Mouse (Mus musculus): ENCODE measurements at regions not wholly inside any gene's neighbourhood (a gene's known extent, or its start where the extent isn't known, plus 50 kb on each side); places are given as distances from the start of the nearest gene placed in this dataset.
A peak's percentile ranks its signal among the peaks of the same experiment; 100 is the strongest.
"Not testable (repeated sequence)": the region's sequence is repeated elsewhere in the genome, so short reads cannot be mapped to it uniquely, and the experiment has no call there.

GRCm38 (mm10) chr13:99128979-99129378, 55.6 kb upstream of the Zfp366 start:
- WGBS, result 14% methylated on average over 2 of the region's 2 CpGs

GRCm38 (mm10) chr13:99128284-99128691, 56.3 kb upstream of the Zfp366 start:
- Histone ChIP-seq H3K36me3 (ENCODE audit: insufficient read depth, low read length) (no peaks in the 10 kb centered on the region), H3K4me1 (ENCODE audit: insufficient read depth, low read length) (peaks cover 28% of the 10 kb centered on the region), H3K4me2 (replicated peaks; ENCODE audit: low read depth, low read length) (no peak overlapping the region), H3K9ac (replicated peaks; ENCODE audit: low read length) (no peak overlapping the region), H3K9me3 (ENCODE audit: low read length) (no peaks in the 10 kb centered on the region), H3K27me3 (ENCODE audit: insufficient read depth, low read length) (no peaks in the 10 kb centered on the region), H3K4me3 (ENCODE audit: low read length) (no peak overlapping the region), H3K27ac (ENCODE audit: low read length) (no peak overlapping the region)
- 24% methylated on average over 5 of the region's 5 CpGs for WGBS
- ATAC-seq (ENCODE audit: low FRiP score, low TSS enrichment), result no peak

More at GRCm38 (mm10) chr13:99128979-99129378, 55.6 kb upstream of the Zfp366 start:
- Histone ChIP-seq H3K4me2 (replicated peaks; ENCODE audit: low read depth, low read length) (no peak overlapping the region), H3K27me3 (ENCODE audit: insufficient read depth, low read length) (no peaks in the 10 kb centered on the region), H3K4me1 (ENCODE audit: insufficient read depth, low read length) (peaks cover 23% of the 10 kb centered on the region), H3K9me3 (ENCODE audit: low read length) (no peaks in the 10 kb centered on the region), H3K27ac (ENCODE audit: low read length) (no peak overlapping the region), H3K4me3 (ENCODE audit: low read length) (no peak overlapping the region), H3K9ac (replicated peaks; ENCODE audit: low read length) (no peak overlapping the region), H3K36me3 (ENCODE audit: insufficient read depth, low read length) (no peaks in the 10 kb centered on the region)
- ATAC-seq (ENCODE audit: low FRiP score, low TSS enrichment), result no peak

- Histone ChIP-seq H3K27ac (ENCODE audit: low read length) (no peak overlapping the region), H3K4me3 (ENCODE audit: low read length) (no peak overlapping the region), H3K9ac (replicated peaks; ENCODE audit: low read length) (no peak overlapping the region), H3K4me2 (replicated peaks; ENCODE audit: low read depth, low read length) (no peak overlapping the region), H3K27me3 (ENCODE audit: insufficient read depth, low read length) (no peaks in the 10 kb centered on the region), H3K4me1 (ENCODE audit: insufficient read depth, low read length) (peaks cover 28% of the 10 kb centered on the region), H3K9me3 (ENCODE audit: low read length) (no peaks in the 10 kb centered on the region), H3K36me3 (ENCODE audit: insufficient read depth, low read length) (no peaks in the 10 kb centered on the region)
- ATAC-seq (ENCODE audit: low FRiP score, low TSS enrichment), result no peak
- 86% methylated on average over 5 of the region's 5 CpGs for WGBS
Measured at GRCm38 (mm10) chr13:99127716-99128115, 56.9 kb upstream of the Zfp366 start.

- H3K27ac ChIP-seq (ENCODE audit: low read length); H3K27me3 ChIP-seq (ENCODE audit: insufficient read depth, low read length); H3K9ac ChIP-seq (replicated peaks; ENCODE audit: low read length); ATAC-seq (ENCODE audit: low FRiP score, low TSS enrichment); H3K4me2 ChIP-seq (replicated peaks; ENCODE audit: low read depth, low read length); H3K4me3 ChIP-seq (ENCODE audit: low read length); H3K36me3 ChIP-seq (ENCODE audit: insufficient read depth, low read length); H3K9me3 ChIP-seq (ENCODE audit: low read length): not testable (repeated sequence)
- peaks cover 28% of the 10 kb centered on the region for H3K4me1 ChIP-seq (ENCODE audit: insufficient read depth, low read length)
- 94% methylated on average over 10 of the region's 10 CpGs for WGBS
Measured at GRCm38 (mm10) chr13:99126971-99127370, 57.7 kb upstream of the Zfp366 start.

- H3K4me1 ChIP-seq (ENCODE audit: insufficient read depth, low read length), result peaks cover 28% of the 10 kb centered on the region
- no peak overlapping the region for H3K4me2 ChIP-seq (replicated peaks; ENCODE audit: low read depth, low read length)
- ATAC-seq (ENCODE audit: low FRiP score, low TSS enrichment), result no peak
- H3K27me3 ChIP-seq (ENCODE audit: insufficient read depth, low read length), result no peaks in the 10 kb centered on the region
- H3K9me3 ChIP-seq (ENCODE audit: low read length), result no peaks in the 10 kb centered on the region
- 76% methylated on average over 8 of the region's 8 CpGs for WGBS
- H3K4me3 ChIP-seq (ENCODE audit: low read length), result no peak overlapping the region
- H3K27ac ChIP-seq (ENCODE audit: low read length), result no peak overlapping the region
- no peak overlapping the region for H3K9ac ChIP-seq (replicated peaks; ENCODE audit: low read length)
- no peaks in the 10 kb centered on the region for H3K36me3 ChIP-seq (ENCODE audit: insufficient read depth, low read length)
Measured at GRCm38 (mm10) chr13:99126538-99126937, 58.1 kb upstream of the Zfp366 start.

GRCm38 (mm10) chr13:99125946-99126345, 58.7 kb upstream of the Zfp366 start:
- Histone ChIP-seq H3K27ac (ENCODE audit: low read length) (no peak overlapping the region), H3K4me3 (ENCODE audit: low read length) (no peak overlapping the region), H3K27me3 (ENCODE audit: insufficient read depth, low read length) (no peaks in the 10 kb centered on the region), H3K9me3 (ENCODE audit: low read length) (0 out of 2 replicates have a peak, but pooled peaks cover 1% of the 10 kb centered on the region), H3K4me2 (replicated peaks; ENCODE audit: low read depth, low read length) (no peak overlapping the region), H3K4me1 (ENCODE audit: insufficient read depth, low read length) (peaks cover 28% of the 10 kb centered on the region), H3K9ac (replicated peaks; ENCODE audit: low read length) (no peak overlapping the region), H3K36me3 (ENCODE audit: insufficient read depth, low read length) (no peaks in the 10 kb centered on the region)
- WGBS, result 71% methylated on average over 1 of the region's 1 CpGs
- ATAC-seq (ENCODE audit: low FRiP score, low TSS enrichment), result no peak

- Histone ChIP-seq H3K27ac (ENCODE audit: low read length) (peak overlapping the region; percentile 66), H3K4me1 (ENCODE audit: insufficient read depth, low read length) (peaks cover 28% of the 10 kb centered on the region), H3K4me3 (ENCODE audit: low read length) (no peak overlapping the region), H3K9ac (replicated peaks; ENCODE audit: low read length) (no peak overlapping the region), H3K9me3 (ENCODE audit: low read length) (0 out of 2 replicates have a peak, but pooled peaks cover 4% of the 10 kb centered on the region), H3K4me2 (replicated peaks; ENCODE audit: low read depth, low read length) (no peak overlapping the region), H3K27me3 (ENCODE audit: insufficient read depth, low read length) (no peaks in the 10 kb centered on the region), H3K36me3 (ENCODE audit: insufficient read depth, low read length) (no peaks in the 10 kb centered on the region)
- WGBS, result 48% methylated on average over 10 of the region's 10 CpGs
- peak; percentile 53 for ATAC-seq (ENCODE audit: low FRiP score, low TSS enrichment)
Measured at GRCm38 (mm10) chr13:99124894-99125570, 59.6 kb upstream of the Zfp366 start.

GRCm38 (mm10) chr13:99124141-99124540, 60.5 kb upstream of the Zfp366 start:
- Histone ChIP-seq H3K27ac (ENCODE audit: low read length) (peak overlapping the region; percentile 66), H3K27me3 (ENCODE audit: insufficient read depth, low read length) (no peaks in the 10 kb centered on the region), H3K36me3 (ENCODE audit: insufficient read depth, low read length) (no peaks in the 10 kb centered on the region), H3K9ac (replicated peaks; ENCODE audit: low read length) (no peak overlapping the region), H3K9me3 (ENCODE audit: low read length) (0 out of 2 replicates have a peak, but pooled peaks cover 4% of the 10 kb centered on the region), H3K4me3 (ENCODE audit: low read length) (no peak overlapping the region), H3K4me2 (replicated peaks; ENCODE audit: low read depth, low read length) (0 out of 2 replicates have a peak overlapping the region, but pooled peaks have one; percentile 7), H3K4me1 (ENCODE audit: insufficient read depth, low read length) (peaks cover 33% of the 10 kb centered on the region)
- no peak for ATAC-seq (ENCODE audit: low FRiP score, low TSS enrichment)
- WGBS, result 25% methylated on average over 2 of the region's 2 CpGs

- no peak overlapping the region for H3K27ac ChIP-seq (ENCODE audit: low read length)
Measured at GRCm38 (mm10) chr13:99123476-99124140, 61.0 kb upstream of the Zfp366 start.

GRCm38 (mm10) chr13:99122539-99122938, 62.1 kb upstream of the Zfp366 start:
- not testable (repeated sequence) for H3K4me3 ChIP-seq (ENCODE audit: low read length); ATAC-seq (ENCODE audit: low FRiP score, low TSS enrichment); H3K27ac ChIP-seq (ENCODE audit: low read length); H3K36me3 ChIP-seq (ENCODE audit: insufficient read depth, low read length); H3K4me2 ChIP-seq (replicated peaks; ENCODE audit: low read depth, low read length); H3K9me3 ChIP-seq (ENCODE audit: low read length); H3K27me3 ChIP-seq (ENCODE audit: insufficient read depth, low read length); H3K9ac ChIP-seq (replicated peaks; ENCODE audit: low read length)
- WGBS, result 90% methylated on average over 3 of the region's 4 CpGs
- H3K4me1 ChIP-seq (ENCODE audit: insufficient read depth, low read length), result peaks cover 31% of the 10 kb centered on the region

More at GRCm38 (mm10) chr13:99123476-99124140, 61.0 kb upstream of the Zfp366 start:
- H3K4me2 ChIP-seq (replicated peaks; ENCODE audit: low read depth, low read length), result no peak overlapping the region
- ATAC-seq (ENCODE audit: low FRiP score, low TSS enrichment), result peak; percentile 58; the same call in 1 of the 2 replicates
- 0 out of 2 replicates have a peak, but pooled peaks cover 4% of the 10 kb centered on the region for H3K9me3 ChIP-seq (ENCODE audit: low read length)
- no peaks in the 10 kb centered on the region for H3K36me3 ChIP-seq (ENCODE audit: insufficient read depth, low read length)
- H3K4me1 ChIP-seq (ENCODE audit: insufficient read depth, low read length), result peaks cover 35% of the 10 kb centered on the region
- no peaks in the 10 kb centered on the region for H3K27me3 ChIP-seq (ENCODE audit: insufficient read depth, low read length)
- whole genome bisulfite sequencing, result 69% methylated on average over 12 of the region's 12 CpGs
- H3K4me3 ChIP-seq (ENCODE audit: low read length), result no peak overlapping the region
- H3K9ac ChIP-seq (replicated peaks; ENCODE audit: low read length), result no peak overlapping the region

Data from kidney, embryonic 16.5 days (tissue).